Mouse (Mus musculus) stomach, postnatal 0 days (tissue): ENCODE results near the gene Gm11549. TPM values are rescaled to one million over a fixed set of nuclear protein-coding genes. Genes with fewer than 3 reads are reported as not detected.
A peak's percentile ranks its signal among the peaks of the same experiment; 100 is the strongest.

Source experiments
- ATAC-seq: fragments of 200-750 bp; cut with Nextera tagmentation; 2 replicates; pipeline ENCODE4 v1.8.0; 2017; ENCODE audit not compliant: low FRiP score, low TSS enrichment
- DNase-seq: peaks from one replicate; pipeline ENCODE4 v3.0.0-alpha.2; 2016; ENCODE audit warnings: low spot score
- H3K27ac ChIP-seq: fragments of 300-500 bp; sonication (generic); replicated peaks from 2 replicates; pipeline ENCODE4 v1.5.1; 2014; ENCODE audit warnings: mild to moderate bottlenecking, control low read depth
- H3K27me3 ChIP-seq: fragments of 300-500 bp; sonication (generic); 2 replicates; pipeline ENCODE4 v1.6.1; 2014; ENCODE audit warnings: low read length; ENCODE audit not compliant: control insufficient read depth, insufficient read depth
- H3K36me3 ChIP-seq: fragments of 300-500 bp; sonication (generic); 2 replicates; pipeline ENCODE4 v1.6.1; 2014; ENCODE audit warnings: low read length, mixed read lengths; ENCODE audit not compliant: control insufficient read depth, insufficient read depth
- H3K4me1 ChIP-seq: fragments of 300-500 bp; sonication (generic); replicated peaks from 2 replicates; pipeline ENCODE4 v1.6.1; 2014; ENCODE audit warnings: antibody characterized with exemption; ENCODE audit not compliant: control insufficient read depth, insufficient read depth
- H3K4me2 ChIP-seq: fragments of 300-500 bp; sonication (generic); replicated peaks from 2 replicates; pipeline ENCODE4 v1.6.1; 2014; ENCODE audit warnings: low read depth, mild to moderate bottlenecking, control low read depth, moderate library complexity
- H3K4me3 ChIP-seq: fragments of 300-500 bp; sonication (generic); 2 replicates; pipeline ENCODE4 v1.5.1; 2014; ENCODE audit warnings: low read depth, low read length, control low read depth
- H3K9ac ChIP-seq: fragments of 300-500 bp; sonication (generic); 2 replicates; pipeline ENCODE4 v1.6.1; 2014; ENCODE audit warnings: mild to moderate bottlenecking, low read length, control low read depth, mixed read lengths
- H3K9me3 ChIP-seq: fragments of 300-500 bp; sonication (generic); 2 replicates; pipeline ENCODE4 v1.6.1; 2016; ENCODE audit warnings: low read length; ENCODE audit not compliant: control insufficient read depth
- CTCF ChIP-seq: IDR thresholded peaks from 2 replicates; pipeline ENCODE4 v1.5.1; 2016; ENCODE audit warnings: antibody characterized with exemption, low read depth, mild to moderate bottlenecking, moderate library complexity
- EP300 ChIP-seq: optimal IDR thresholded peaks from 2 replicates; pipeline ENCODE3; 2016; ENCODE audit warnings: antibody characterized with exemption
- whole genome bisulfite sequencing: fragments of 180-500 bp; shearing (Covaris S2); extraction: QIAGEN DNeasy Blood & Tissue Kit; methylation state at CpG from one replicate; pipeline ENCODE4 v1.1.7; 2014; 5-methylcytosine and 5-hydroxymethylcytosine counted together
- polyA plus RNA-seq: library from polyadenylated mRNA; unstranded; fragments of >200 nt; fragmentation: Nextera tagmentation; extraction: Ambion mirVana; gene quantifications from 2 replicates; pipeline ENCODE4 v1.2.1, GENCODE M21; 2015

The Gm11549 gene
- polyA plus RNA-seq, 1 experiment from 2014 or later: 0.33 TPM

DNA sequence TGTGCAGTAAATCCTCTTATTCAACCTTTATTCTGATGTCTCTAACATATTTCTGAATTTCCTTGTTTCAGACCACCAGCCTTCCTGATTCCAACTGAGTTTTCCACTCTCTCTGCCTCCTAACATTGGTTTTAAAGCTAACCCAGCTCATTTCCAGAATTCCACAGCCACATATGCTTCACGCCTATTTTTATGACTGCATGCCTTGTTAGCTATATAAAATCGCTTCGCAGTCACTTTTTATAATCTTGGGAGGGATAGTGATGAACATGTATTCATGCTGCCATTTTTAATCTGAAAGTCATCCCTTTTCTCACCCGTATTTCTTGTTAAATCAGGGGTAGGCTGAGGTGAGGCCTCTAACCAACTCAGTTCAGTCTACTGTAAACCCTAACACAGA is 37.3 kb downstream of the Gm11549 start:
- Histone ChIP-seq H3K36me3 (no peaks in the 10 kb centered on the region), H3K4me3 (no peak overlapping the region), H3K4me1 (no peaks in the 10 kb centered on the region), H3K27ac (no peak overlapping the region), H3K9me3 (no peaks in the 10 kb centered on the region), H3K9ac (no peak overlapping the region), H3K27me3 (no peaks in the 10 kb centered on the region), H3K4me2 (no peak overlapping the region)
- no peak for ATAC-seq
- TF ChIP-seq EP300 (no peak), CTCF (no peak)
- no peak for DNase-seq
- 92% methylated on average over 4 of the region's 4 CpGs for WGBS

DNA sequence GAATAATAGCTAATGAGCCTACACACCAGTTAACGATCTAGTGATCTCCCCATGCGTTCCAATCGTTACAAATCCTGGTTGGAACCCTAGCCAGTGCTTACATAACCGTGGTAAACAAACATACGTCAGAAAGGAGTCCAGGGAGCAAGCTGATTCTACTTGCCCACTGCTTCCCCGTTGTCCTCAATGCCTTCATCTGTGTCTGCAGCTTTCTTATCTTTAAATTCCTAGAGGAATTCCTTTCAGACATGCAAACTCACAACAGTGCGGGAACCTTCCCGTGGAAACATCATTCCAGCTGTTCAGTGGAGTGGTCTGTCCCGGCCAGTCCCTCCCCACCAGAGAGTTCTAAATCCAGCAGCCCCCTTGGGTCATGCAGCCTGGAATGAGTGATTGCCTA is 38.7 kb downstream of the Gm11549 start:
- H3K36me3 ChIP-seq: no peaks in the 10 kb centered on the region
- DNase-seq (no peak), ATAC-seq (no peak)
- H3K4me1 ChIP-seq: no peaks in the 10 kb centered on the region
- 14% methylated on average over 9 of the region's 9 CpGs for whole genome bisulfite sequencing
- H3K9ac ChIP-seq: no peak overlapping the region
- H3K27ac ChIP-seq: no peak overlapping the region
- H3K9me3 ChIP-seq: no peaks in the 10 kb centered on the region
- TF ChIP-seq CTCF: no peak
- no peak for TF ChIP-seq EP300
- peak overlapping the region; percentile 31 for H3K4me2 ChIP-seq
- H3K4me3 ChIP-seq: no peak overlapping the region
- no peaks in the 10 kb centered on the region for H3K27me3 ChIP-seq

DNA sequence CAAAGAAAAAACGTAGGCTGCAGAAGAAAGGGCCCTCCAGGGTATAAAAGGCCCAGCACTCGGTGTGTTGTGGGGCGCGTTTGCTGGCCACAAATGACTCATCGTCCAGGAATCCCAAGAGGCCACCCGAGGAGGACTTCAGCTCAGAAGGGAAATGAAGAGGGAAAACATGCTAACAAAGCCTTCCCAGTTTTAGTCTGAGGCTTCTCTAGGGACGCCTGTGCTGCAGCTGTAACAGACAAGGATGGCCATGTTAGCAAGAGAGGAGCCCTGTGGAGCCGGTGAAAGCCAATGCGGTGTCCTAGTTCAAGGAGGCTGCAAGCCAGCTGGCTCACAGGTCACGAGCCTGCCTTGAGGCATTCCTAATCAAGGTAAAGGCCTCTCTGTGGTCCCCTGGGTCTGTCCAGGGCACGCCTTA is 39.8 kb downstream of the Gm11549 start:
- no peaks in the 10 kb centered on the region for H3K9me3 ChIP-seq
- ATAC-seq: peak; percentile 86
- H3K9ac ChIP-seq: peak overlapping the region; percentile 43
- 14% methylated on average over 11 of the region's 11 CpGs for WGBS
- H3K36me3 ChIP-seq: no peaks in the 10 kb centered on the region
- H3K4me3 ChIP-seq: no peak overlapping the region
- DNase-seq: peak; percentile 64
- H3K4me2 ChIP-seq: peak overlapping the region; percentile 32
- no peaks in the 10 kb centered on the region for H3K27me3 ChIP-seq
- H3K4me1 ChIP-seq: 0 out of 2 replicates have a peak, but pooled peaks cover 2% of the 10 kb centered on the region
- peak overlapping the region; percentile 91 for H3K27ac ChIP-seq
- TF ChIP-seq CTCF (no peak), EP300 (no peak)

DNA sequence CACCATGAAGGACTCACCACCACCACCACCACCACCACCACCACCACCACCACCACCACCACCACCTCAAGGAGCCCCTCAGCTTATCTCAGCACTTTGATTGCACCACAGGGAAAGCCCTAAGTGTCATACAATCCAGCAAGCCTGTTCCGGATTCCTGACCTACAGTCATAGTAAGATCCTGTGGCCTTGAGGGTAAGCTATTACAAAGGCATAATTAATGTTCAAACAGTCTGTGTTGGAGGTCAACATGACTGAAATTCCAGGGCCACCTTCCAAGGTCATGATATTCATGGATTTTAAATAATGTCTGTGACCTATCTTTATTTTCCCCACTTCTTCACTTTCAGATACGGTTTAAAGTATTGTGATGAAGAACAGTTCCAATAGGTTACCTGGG is 41.1 kb downstream of the Gm11549 start:
- 0 out of 2 replicates have a peak, but pooled peaks cover 3% of the 10 kb centered on the region for H3K4me1 ChIP-seq
- DNase-seq: no peak
- no peaks in the 10 kb centered on the region for H3K27me3 ChIP-seq

DNA sequence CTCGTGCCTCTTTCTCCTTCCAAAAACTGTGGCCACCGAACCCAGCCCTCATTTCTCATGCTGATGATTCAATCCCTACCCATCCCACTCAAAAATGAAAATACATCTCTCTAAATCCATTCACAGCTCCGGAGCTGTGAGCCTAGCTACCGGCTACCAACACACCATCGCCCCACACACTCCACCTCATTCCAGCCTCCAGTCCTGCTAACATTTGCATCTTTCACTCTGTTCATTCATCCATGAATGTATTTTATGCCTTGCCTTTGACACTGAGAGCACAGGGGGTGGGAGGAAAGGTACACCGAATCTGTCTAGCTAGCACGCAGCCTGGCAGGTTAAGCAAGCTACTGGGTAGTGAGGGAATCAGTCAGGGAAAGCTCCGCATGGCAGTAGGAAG is 42.8 kb downstream of the Gm11549 start:
- Histone ChIP-seq H3K4me1 (peaks cover 7% of the 10 kb centered on the region; the same call in 1 of the 2 replicates), H3K36me3 (no peaks in the 10 kb centered on the region), H3K4me2 (no peak overlapping the region), H3K9me3 (no peaks in the 10 kb centered on the region), H3K9ac (no peak overlapping the region), H3K27me3 (no peaks in the 10 kb centered on the region), H3K4me3 (no peak overlapping the region), H3K27ac (no peak overlapping the region)
- WGBS: 89% methylated on average over 8 of the region's 8 CpGs
- DNase-seq: no peak
- no peak for ATAC-seq
- TF ChIP-seq CTCF (no peak), EP300 (no peak)

More for the DNA sequence above, 41.1 kb downstream of the Gm11549 start:
- Histone ChIP-seq H3K9ac (no peak overlapping the region), H3K4me2 (no peak overlapping the region), H3K36me3 (no peaks in the 10 kb centered on the region), H3K27ac (no peak overlapping the region), H3K9me3 (no peaks in the 10 kb centered on the region), H3K4me3 (no peak overlapping the region)
- no peak for ATAC-seq
- no peak for TF ChIP-seq CTCF
- no peak for TF ChIP-seq EP300
- 80% methylated on average over 2 of the region's 2 CpGs for WGBS

DNA sequence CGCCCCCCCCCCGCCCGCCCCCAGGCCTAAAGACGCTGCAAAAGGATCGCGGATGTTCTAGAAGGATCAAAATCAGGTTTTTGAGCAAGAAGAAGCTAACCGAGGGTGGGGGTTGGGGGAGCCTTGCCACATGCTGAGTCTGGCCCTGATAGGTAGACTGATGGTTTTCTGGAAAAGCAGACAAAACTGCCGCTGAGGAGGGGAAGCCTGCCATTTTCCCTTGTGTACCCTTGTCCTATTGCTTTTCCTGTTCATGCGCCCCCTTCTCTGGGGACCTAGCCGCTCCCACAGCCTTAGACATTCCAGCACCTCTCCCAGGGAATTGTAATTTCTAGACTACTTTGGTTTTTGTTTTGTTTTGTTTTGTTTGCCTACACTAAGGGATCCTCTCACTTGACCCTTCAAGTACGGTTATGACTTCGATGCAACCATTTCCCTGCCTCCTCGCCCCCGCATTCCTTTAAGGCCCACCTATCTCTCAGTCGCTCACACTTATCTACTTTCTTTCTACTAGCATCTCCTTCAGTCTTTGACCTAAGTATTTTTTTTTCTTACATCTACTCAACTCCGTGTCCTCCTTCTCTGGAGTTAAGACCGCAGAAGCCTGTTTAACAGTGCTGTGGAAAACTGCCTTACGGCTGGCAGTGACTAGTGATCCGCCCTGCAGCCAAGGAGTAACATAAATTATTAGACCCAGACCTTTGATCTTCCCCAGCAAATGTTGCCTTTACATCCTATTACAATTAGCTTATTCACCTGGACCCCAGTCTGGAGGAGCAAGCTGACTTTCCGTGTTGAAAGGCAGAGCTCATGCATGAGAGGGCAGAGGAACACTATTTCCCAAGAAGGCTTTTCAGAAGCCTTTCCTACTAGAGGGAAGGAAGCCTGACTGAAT is 45.1 kb downstream of the Gm11549 start:
- Histone ChIP-seq H3K27ac (peak overlapping the region; percentile 84), H3K9me3 (no peaks in the 10 kb centered on the region), H3K9ac (peak overlapping the region; percentile 77), H3K4me1 (peaks cover 9% of the 10 kb centered on the region; the same call in 1 of the 2 replicates), H3K4me2 (peak overlapping the region; percentile 86), H3K27me3 (no peaks in the 10 kb centered on the region), H3K4me3 (peak overlapping the region; percentile 86), H3K36me3 (no peaks in the 10 kb centered on the region)
- TF ChIP-seq EP300 (no peak), CTCF (no peak)
- WGBS: 19% methylated on average over 20 of the region's 20 CpGs
- no peak for DNase-seq
- no peak for ATAC-seq
